Mouse (Mus musculus) liver, embryonic 13.5 days (tissue): Measurements from ENCODE around the gene Dmrt3. TPM values are rescaled to one million over a fixed set of nuclear protein-coding genes. Genes with fewer than 3 reads are reported as not detected.

Experiments used
- ATAC-seq: fragments of 200-750 bp; cut with Nextera tagmentation; 2 replicates; pipeline ENCODE4 v1.8.0; 2017; ENCODE audit warnings: low read depth, mild to moderate bottlenecking, moderate number of reproducible peaks, moderate library complexity
- DNase-seq: peaks from one replicate; pipeline ENCODE4 v3.0.0; 2022
- H3K27ac ChIP-seq: fragments of 300-500 bp; sonication (generic); 2 replicates; pipeline ENCODE4 v1.5.1; 2015; ENCODE audit warnings: moderate library complexity, mild to moderate bottlenecking, inconsistent platforms
- H3K27me3 ChIP-seq: fragments of 300-500 bp; sonication (generic); 2 replicates; pipeline ENCODE4 v1.6.1; 2015; ENCODE audit warnings: mild to moderate bottlenecking, inconsistent platforms
- H3K36me3 ChIP-seq: fragments of 300-500 bp; sonication (generic); 2 replicates; pipeline ENCODE4 v1.6.1; 2015; ENCODE audit warnings: mild to moderate bottlenecking, inconsistent platforms
- H3K4me1 ChIP-seq: fragments of 300-500 bp; sonication (generic); replicated peaks from 2 replicates; pipeline ENCODE4 v1.6.1; 2015; ENCODE audit warnings: inconsistent platforms
- H3K4me2 ChIP-seq: fragments of 300-500 bp; sonication (generic); 2 replicates; pipeline ENCODE4 v1.6.1; 2015; ENCODE audit warnings: inconsistent platforms, mild to moderate bottlenecking, moderate library complexity
- H3K4me3 ChIP-seq: fragments of 300-500 bp; sonication (generic); replicated peaks from 2 replicates; pipeline ENCODE4 v1.5.1; 2015; ENCODE audit warnings: mild to moderate bottlenecking, inconsistent platforms
- H3K9ac ChIP-seq: fragments of 300-500 bp; sonication (generic); 2 replicates; pipeline ENCODE4 v1.6.1; 2015; ENCODE audit warnings: mild to moderate bottlenecking, inconsistent platforms
- H3K9me3 ChIP-seq: fragments of 300-500 bp; sonication (generic); replicated peaks from 2 replicates; pipeline ENCODE4 v1.6.1; 2016; ENCODE audit warnings: inconsistent platforms
- WGBS: fragments of 180-500 bp; shearing (Covaris S2); methylation state at CpG from one replicate; pipeline ENCODE4 v1.1.7; 2015; ENCODE audit not compliant: insufficient replicate concordance; 5-methylcytosine and 5-hydroxymethylcytosine counted together
- polyA plus RNA-seq: library from polyadenylated mRNA; unstranded; fragments of >200 nt; fragmentation: Nextera tagmentation; extraction: Ambion mirVana; gene quantifications from 2 replicates; pipeline ENCODE4 v1.2.1, GENCODE M21; 2015

Gene Dmrt3
- not detected in 2 replicates for polyA plus RNA-seq

DNA sequence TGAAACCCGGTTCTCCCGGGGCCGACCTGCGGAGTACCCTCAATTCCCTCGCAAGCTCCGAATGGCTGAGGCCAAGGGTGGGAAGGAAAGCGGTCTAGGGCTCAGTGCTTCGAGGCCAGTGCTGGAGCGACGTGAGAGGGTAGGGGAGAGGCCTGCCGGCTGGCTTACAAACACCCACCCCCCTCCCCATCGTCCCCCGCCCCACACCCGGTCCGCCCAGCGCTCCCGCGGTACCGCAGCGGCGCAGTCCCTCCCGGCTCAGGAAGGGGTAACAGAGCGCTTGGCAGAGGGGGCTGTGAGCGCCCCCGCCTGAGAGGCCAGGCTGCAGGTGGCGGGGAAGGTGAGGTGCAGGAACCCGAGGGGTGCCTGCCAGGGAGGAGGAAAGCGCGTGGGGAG, at the start of gene Dmrt3:
Gene Dmrt3 (plus strand): TSS at position 287 of the 396 bp plus-strand sequence.
- Histone ChIP-seq H3K36me3 (no peaks in the 10 kb centered on the region), H3K4me2 (peak within 1 kb of the TSS; percentile 51), H3K4me1 (peaks cover 18% of the 10 kb centered on the region), H3K27ac (no peak within 1 kb of the TSS), H3K9me3 (no peaks in the 10 kb centered on the region), H3K9ac (no peak within 1 kb of the TSS), H3K27me3 (peaks cover 99% of the 10 kb centered on the region), H3K4me3 (peak within 1 kb of the TSS; percentile 26)
- DNase-seq (no peak), ATAC-seq (no peak)
- WGBS = under 1% methylated on average over 23 of the region's 29 CpGs

DNA sequence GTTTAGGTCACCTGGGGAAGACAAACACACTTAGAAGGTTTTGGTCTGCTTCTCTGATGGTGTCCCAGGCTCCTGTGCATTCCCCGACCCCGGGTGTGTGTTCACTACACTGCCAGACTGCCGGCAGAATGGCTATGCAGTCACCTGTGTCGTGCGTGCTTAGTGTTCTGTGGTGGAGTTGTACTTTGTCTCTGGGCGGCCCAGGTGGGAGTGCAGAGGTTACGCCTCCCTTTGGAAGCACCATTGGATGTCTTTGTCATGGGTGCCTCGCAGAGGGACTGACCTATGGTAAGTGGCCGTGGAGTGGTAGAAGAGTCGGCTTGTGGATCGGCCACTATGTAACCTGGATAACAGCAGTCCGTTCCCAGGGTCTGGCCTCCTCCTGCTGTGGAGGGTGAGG, 45.7 kb upstream of the Dmrt3 start:
- no peak overlapping the region for H3K4me2 ChIP-seq
- ATAC-seq (no peak), DNase-seq (no peak)
- no peaks in the 10 kb centered on the region for H3K9me3 ChIP-seq
- no peaks in the 10 kb centered on the region; the same call in 1 of the 2 replicates for H3K27me3 ChIP-seq
- H3K9ac ChIP-seq = no peak overlapping the region
- H3K36me3 ChIP-seq = no peaks in the 10 kb centered on the region
- H3K4me3 ChIP-seq = no peak overlapping the region
- no peaks in the 10 kb centered on the region for H3K4me1 ChIP-seq
- WGBS = 58% methylated on average over 12 of the region's 12 CpGs
- H3K27ac ChIP-seq = no peak overlapping the region

DNA sequence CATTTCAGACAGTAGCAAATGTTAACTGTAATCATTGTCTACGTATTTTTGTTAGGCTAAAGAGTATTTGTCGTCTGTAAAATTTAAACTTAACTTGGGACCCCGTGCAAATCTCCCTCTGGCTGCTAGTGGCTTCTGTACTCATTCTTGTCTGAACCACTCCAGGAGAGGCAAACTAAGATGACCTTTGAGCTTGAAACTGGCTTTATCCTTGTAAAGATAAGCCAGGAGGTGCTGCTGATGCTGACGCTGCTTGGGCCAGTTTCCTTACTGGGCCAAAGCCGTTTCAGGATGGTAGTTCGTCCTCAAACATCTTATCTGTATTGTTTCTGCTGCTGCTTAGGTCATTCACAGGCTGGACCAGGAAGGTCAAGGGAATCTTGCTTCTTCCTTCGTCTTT, 40.3 kb upstream of the Dmrt3 start:
- ATAC-seq (no peak), DNase-seq (no peak)
- WGBS = 57% methylated on average over 7 of the region's 7 CpGs
- H3K27ac ChIP-seq = no peak overlapping the region
- H3K9ac ChIP-seq = no peak overlapping the region
- no peaks in the 10 kb centered on the region for H3K36me3 ChIP-seq
- no peaks in the 10 kb centered on the region for H3K9me3 ChIP-seq
- no peak overlapping the region for H3K4me3 ChIP-seq
- H3K4me2 ChIP-seq = no peak overlapping the region
- peaks cover 13% of the 10 kb centered on the region for H3K27me3 ChIP-seq
- no peaks in the 10 kb centered on the region for H3K4me1 ChIP-seq

DNA sequence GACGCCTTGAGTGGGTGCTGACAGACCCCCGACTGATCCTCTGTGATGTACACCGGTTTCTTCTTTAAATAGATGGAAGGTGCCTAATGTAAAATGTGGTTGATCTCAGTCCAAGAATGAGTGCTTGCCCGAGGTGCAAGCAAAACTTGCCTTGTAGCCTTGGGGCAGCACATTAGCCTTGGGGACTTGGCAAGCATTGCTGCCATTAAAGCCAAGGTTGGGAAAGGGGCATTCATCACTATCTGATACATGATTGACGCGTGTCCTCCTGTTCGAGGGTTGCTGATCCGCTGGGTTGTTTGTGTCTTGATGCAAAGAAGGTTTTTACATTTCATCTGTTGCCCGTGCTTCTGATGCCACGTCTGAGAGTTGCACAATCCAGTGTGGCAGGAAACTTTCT, 35.7 kb upstream of the Dmrt3 start:
- 31% methylated on average over 10 of the region's 10 CpGs for WGBS
- ATAC-seq (no peak), DNase-seq (no peak)
- Histone ChIP-seq H3K4me1 (no peaks in the 10 kb centered on the region), H3K27ac (no peak overlapping the region), H3K9me3 (no peaks in the 10 kb centered on the region), H3K4me3 (no peak overlapping the region), H3K4me2 (no peak overlapping the region), H3K9ac (no peak overlapping the region), H3K27me3 (peaks cover 31% of the 10 kb centered on the region), H3K36me3 (no peaks in the 10 kb centered on the region)

DNA sequence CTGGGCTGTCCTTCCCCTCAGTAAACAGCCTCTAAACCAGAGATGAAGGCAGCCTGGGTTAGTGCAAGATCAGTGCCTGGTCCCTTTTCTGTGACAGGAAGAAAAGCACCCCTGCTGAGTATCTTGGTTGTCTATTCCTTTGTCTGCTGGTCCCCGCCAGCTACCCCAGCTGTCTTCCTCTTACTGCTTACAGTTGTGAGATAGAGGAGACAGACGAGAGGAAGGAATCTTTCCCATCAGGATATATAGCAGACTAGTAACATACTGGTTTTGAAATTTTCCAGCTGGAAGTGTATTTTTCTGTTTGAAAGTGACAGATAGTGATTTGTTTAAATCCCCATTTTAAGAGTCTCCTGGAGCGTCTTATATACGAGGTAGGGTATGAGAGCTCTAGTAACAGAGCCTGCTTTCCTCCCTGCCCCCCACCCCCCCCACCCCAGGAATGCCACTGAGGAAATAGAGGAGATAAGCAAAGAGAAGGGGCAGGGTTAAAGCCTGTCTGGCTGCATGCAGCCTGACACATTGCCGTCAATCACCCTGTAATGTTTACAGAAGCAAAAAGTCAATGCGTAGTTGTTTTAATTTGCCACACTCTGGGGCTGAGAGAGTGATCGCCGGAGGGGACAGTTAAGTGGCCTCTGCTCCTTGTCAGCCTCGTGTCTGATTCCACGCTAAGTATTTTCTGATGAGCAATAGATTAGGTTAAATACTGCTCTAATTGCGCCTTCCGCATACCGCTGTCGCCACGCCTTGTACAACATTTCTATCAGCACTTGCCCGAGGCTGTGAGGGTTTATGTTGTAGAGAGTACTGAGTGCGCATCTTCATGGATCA, 34.9 kb upstream of the Dmrt3 start:
- no peak overlapping the region for H3K27ac ChIP-seq
- no peak for DNase-seq

DNA sequence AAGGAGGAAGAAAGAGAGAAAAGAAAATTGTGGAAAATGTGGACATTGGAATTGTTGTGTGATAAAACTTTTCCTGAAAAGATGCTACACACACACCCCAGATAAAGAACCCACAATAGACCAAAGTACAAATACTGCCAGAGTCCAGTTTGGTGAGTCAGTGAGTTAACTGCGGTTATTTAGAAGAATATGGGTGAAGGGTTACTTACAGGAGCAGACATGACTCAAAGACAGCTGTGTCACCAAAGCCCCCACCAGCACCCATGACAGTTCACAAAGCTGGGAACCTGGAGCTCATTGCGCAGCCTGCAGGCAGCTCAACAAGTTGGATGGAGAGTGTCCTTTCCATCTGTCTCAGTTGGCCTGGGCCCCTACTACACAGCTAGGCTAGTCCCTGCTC, 31.7 kb upstream of the Dmrt3 start:
- Histone ChIP-seq H3K9ac (no peak overlapping the region), H3K27me3 (peaks cover 31% of the 10 kb centered on the region), H3K36me3 (no peaks in the 10 kb centered on the region), H3K4me3 (no peak overlapping the region), H3K27ac (no peak overlapping the region), H3K9me3 (no peaks in the 10 kb centered on the region), H3K4me1 (no peaks in the 10 kb centered on the region), H3K4me2 (no peak overlapping the region)
- DNase-seq (no peak), ATAC-seq (no peak)
- WGBS = 71% methylated on average over 2 of the region's 2 CpGs

More for the DNA sequence above, 34.9 kb upstream of the Dmrt3 start:
- H3K4me1 ChIP-seq = no peaks in the 10 kb centered on the region
- H3K9ac ChIP-seq = no peak overlapping the region
- no peak overlapping the region for H3K4me3 ChIP-seq
- H3K36me3 ChIP-seq = no peaks in the 10 kb centered on the region
- no peak overlapping the region; the same call in 1 of the 2 replicates for H3K4me2 ChIP-seq
- no peaks in the 10 kb centered on the region for H3K9me3 ChIP-seq
- WGBS = 11% methylated on average over 17 of the region's 17 CpGs
- H3K27me3 ChIP-seq = peaks cover 31% of the 10 kb centered on the region
- no peak for ATAC-seq

DNA sequence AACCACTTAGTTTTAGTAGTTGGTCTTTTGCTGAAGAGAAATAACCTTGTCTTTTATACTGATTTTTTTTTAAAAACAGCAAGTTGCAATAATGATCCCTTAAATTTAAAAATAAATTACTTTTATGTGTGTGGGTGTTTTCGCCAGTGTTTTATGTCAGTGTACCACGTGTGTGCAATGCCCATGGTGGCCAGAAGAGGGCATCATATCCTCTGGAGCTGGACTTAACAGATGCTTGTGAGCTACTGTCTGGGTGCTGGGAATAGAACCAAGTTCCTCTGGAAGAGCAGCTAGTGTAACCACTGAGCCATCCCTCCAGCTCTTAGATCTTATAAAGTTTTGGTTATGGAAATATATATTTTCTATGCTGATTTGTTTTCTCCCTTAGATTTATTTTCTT, 30.7 kb upstream of the Dmrt3 start:
- 73% methylated on average over 2 of the region's 2 CpGs for WGBS
- no peak for DNase-seq

DNA sequence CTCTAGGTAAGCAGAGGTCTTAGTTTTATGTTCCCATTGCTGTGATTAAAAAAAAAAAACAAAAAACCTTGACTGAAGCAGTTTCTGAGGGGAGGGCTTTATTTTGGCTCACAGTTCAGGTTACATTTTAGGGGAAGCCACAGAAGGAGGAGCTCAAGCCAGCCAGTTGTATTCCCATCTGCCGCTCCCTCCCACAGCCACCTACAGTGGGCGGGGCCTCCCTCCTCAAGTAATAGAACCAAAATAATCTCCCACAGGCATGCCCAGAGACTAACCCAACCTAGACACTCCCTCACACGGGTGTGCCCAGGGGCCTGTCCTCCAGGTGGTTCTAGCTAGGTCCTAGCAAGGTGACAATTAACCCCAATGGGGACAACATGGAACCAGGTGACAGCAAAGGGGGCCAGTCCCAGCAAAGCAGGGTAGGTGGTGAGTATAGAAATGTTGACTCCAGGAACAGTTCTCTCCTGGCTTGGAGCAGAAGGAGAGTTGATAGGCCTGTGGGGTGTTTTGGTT, 12.3 kb upstream of the Dmrt3 start:
- no peak overlapping the region for H3K4me2 ChIP-seq
- no peak for DNase-seq

More for the DNA sequence above, 30.7 kb upstream of the Dmrt3 start:
- no peak for ATAC-seq
- Histone ChIP-seq H3K36me3 (no peaks in the 10 kb centered on the region), H3K9ac (no peak overlapping the region), H3K27ac (no peak overlapping the region), H3K9me3 (no peaks in the 10 kb centered on the region), H3K4me2 (no peak overlapping the region), H3K27me3 (peaks cover 21% of the 10 kb centered on the region), H3K4me3 (no peak overlapping the region), H3K4me1 (no peaks in the 10 kb centered on the region)

DNA sequence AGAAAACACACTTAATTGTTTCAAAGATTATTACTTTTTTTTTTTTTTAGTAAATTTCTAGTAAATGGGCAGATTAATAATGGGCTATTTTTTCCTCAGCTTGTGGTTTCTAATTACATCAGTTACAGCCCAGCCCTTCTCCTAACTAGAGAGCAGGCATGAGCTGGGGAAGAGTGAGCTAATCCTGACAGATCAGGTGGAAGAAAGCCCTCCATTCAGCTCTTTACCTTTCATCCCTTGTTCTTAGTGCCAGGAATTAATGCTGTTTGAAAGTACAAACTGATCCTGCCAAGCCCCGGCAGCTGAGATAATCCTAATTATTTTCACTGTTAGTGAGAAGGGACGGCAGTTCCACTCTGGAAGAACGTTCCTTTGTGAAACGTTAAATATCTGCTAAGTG, 11.5 kb upstream of the Dmrt3 start:
- no peak for ATAC-seq
- peaks cover 70% of the 10 kb centered on the region for H3K27me3 ChIP-seq
- H3K27ac ChIP-seq = no peak overlapping the region
- H3K4me1 ChIP-seq = no peaks in the 10 kb centered on the region
- no peaks in the 10 kb centered on the region for H3K9me3 ChIP-seq
- no peaks in the 10 kb centered on the region for H3K36me3 ChIP-seq
- H3K4me3 ChIP-seq = no peak overlapping the region
- no peak overlapping the region for H3K4me2 ChIP-seq
- DNase-seq = no peak
- no peak overlapping the region for H3K9ac ChIP-seq
- 18% methylated on average over 4 of the region's 4 CpGs for WGBS

More for the DNA sequence above, 12.3 kb upstream of the Dmrt3 start:
- Histone ChIP-seq H3K4me3 (no peak overlapping the region), H3K9me3 (no peaks in the 10 kb centered on the region), H3K4me1 (no peaks in the 10 kb centered on the region), H3K9ac (no peak overlapping the region), H3K27ac (no peak overlapping the region), H3K36me3 (no peaks in the 10 kb centered on the region), H3K27me3 (peaks cover 68% of the 10 kb centered on the region)
- WGBS = 58% methylated on average over 3 of the region's 3 CpGs
- no peak for ATAC-seq

DNA sequence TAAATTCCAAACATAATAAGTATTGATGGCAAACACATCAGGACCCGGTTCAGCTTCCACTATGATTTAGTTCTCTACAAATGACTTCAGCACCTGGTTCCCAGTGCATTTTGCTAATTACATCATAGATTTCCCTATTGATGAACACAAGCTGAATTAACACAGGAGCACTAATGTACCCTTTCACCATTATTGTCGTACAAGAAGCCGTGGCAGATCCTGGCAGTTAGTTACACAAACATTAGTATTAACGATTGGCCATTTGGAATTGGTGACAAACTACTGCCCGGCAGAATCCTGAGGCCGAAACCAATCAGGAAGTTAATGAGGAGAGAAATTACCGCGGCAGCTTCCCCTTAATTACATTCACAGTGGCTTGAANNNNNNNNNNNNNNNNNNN, 8.1 kb upstream of the Dmrt3 start:
- no peaks in the 10 kb centered on the region for H3K9me3 ChIP-seq
- ATAC-seq = no peak
- no peak overlapping the region for H3K9ac ChIP-seq
- H3K27me3 ChIP-seq = peaks cover 95% of the 10 kb centered on the region
- WGBS = 8% methylated on average over 8 of the region's 8 CpGs
- no peak overlapping the region for H3K4me3 ChIP-seq
- peaks cover 7% of the 10 kb centered on the region; the same call in 1 of the 2 replicates for H3K4me1 ChIP-seq
- DNase-seq = no peak
- H3K4me2 ChIP-seq = no peak overlapping the region
- no peaks in the 10 kb centered on the region for H3K36me3 ChIP-seq
- no peak overlapping the region for H3K27ac ChIP-seq

DNA sequence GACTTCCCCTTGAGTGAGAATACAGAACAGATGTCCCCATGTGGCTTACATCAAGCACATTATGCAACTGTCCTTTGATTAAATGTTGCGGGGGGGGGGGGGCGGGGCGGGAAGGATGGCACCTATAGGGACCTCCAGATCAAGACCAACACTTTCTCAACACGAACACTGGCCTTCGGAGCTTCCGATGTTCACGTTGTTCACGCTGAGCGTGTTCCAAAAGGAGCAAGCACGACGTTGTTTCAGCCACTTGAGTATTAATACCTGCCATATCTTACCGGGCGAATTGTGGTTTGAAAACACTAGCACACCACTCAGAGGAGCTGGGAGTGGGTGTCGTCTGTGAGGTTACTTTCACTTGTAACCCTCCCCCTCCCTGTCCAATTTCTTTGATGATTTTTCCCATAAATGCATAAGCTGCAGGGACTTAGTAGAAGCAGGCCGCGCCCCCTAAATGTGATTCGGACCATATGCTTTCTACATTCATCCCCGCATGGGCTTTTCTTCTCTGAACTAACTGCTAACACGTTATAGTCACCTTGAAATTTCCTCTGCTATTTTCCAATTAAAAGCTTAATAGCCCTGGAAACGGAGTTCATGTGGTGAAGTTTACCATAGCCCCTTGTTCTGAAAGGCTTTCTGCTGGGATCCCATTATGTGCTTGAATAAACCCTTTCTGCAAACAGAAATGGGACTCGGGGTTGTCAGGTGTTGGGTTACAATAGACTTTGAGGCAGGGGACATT, 2.5 kb upstream of the Dmrt3 start:
- Histone ChIP-seq H3K36me3 (no peaks in the 10 kb centered on the region), H3K27ac (no peak overlapping the region), H3K4me2 (no peak overlapping the region), H3K27me3 (peaks cover 100% of the 10 kb centered on the region), H3K4me3 (no peak overlapping the region), H3K4me1 (peaks cover 18% of the 10 kb centered on the region), H3K9ac (no peak overlapping the region), H3K9me3 (no peaks in the 10 kb centered on the region)
- DNase-seq (no peak), ATAC-seq (no peak)
- 1% methylated on average over 21 of the region's 21 CpGs for WGBS
